8 mouse cellular contexts compared by ENCODE assay signal in the genomic region with DNA sequence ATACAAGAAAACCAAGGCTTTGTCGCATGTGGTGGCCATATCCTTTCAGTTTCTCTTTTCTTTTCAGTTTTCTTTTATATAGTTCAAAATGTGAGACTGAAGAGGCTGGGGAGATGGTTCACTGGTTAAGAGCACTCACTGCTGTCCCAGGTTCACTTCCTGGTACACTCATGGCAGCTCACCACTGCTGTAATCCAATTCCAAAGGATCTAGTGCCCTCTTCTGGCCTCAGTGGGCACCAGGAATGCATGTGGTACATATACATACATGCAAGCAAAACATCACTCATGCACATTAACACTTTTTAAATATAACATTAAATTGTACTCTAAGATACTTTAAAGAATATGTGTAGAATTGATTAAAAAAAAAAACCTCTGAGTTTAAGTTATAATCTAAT.
DNase-seq lines count a peak whose midpoint lies in the region; ATAC-seq and TF ChIP-seq lines count a peak whose summit lies in the region.

No protein-coding gene starts in this region.

- no peak overlapping the region for H3K27ac ChIP-seq in kidney, postnatal 0 days

- H3K9ac ChIP-seq in kidney, postnatal 0 days (ENCODE audit: low read depth, low read length), result no peak overlapping the region

- WGBS in kidney, postnatal 0 days, result 94% methylated on average over 1 of the region's 1 CpGs

- H3K4me1 ChIP-seq in kidney, postnatal 0 days (replicated peaks; ENCODE audit: insufficient read depth, low read length), result no peaks in the 10 kb centered on the region

- peak; percentile 73 for TF ChIP-seq CTCF in kidney, postnatal 0 days (IDR thresholded peaks at IDR 0.05; ENCODE audit: low read depth)

- no peaks in the 10 kb centered on the region for H3K36me3 ChIP-seq in kidney, postnatal 0 days (ENCODE audit: insufficient read depth, low read length)

- H3K4me2 ChIP-seq in kidney, postnatal 0 days (ENCODE audit: low read length), result no peak overlapping the region

- no peak overlapping the region for H3K4me3 ChIP-seq in kidney, postnatal 0 days (replicated peaks; ENCODE audit: low read depth, low read length)

- H3K9me3 ChIP-seq in kidney, postnatal 0 days (replicated peaks; ENCODE audit: low read length), result no peaks in the 10 kb centered on the region

- no peaks in the 10 kb centered on the region for H3K27me3 ChIP-seq in kidney, postnatal 0 days (ENCODE audit: insufficient read depth, low read length)

- DNase-seq in heart, adult 8-10 months (ENCODE audit: low spot score), result peak; percentile 29
- DNase-seq in heart, adult 9 months (ENCODE audit: low spot score in 2 of 2), result no peak
- DNase-seq in urinary bladder, postnatal 36 days (ENCODE audit: low spot score in 2 of 2), result peak; percentile 2 to 22
- DNase-seq in urinary bladder, postnatal 4 days (ENCODE audit: low spot score in 2 of 2), result no peak
- DNase-seq in kidney, postnatal 0 days (ENCODE audit: low spot score), result peak; percentile 35
- no peak for DNase-seq in left cerebral cortex, adult 18-20 months (ENCODE audit: low spot score in 2 of 2)

- ATAC-seq in common myeloid progenitor, adult 5-6 weeks (replicated peaks; ENCODE audit: low read depth, poor library complexity, severe bottlenecking), result peak; percentile 99
- ATAC-seq in kidney, postnatal 0 days (replicated peaks; ENCODE audit: low FRiP score, low read depth), result no peak
- peak; percentile 83 for ATAC-seq in monocyte, adult 5-6 weeks (replicated peaks; ENCODE audit: insufficient number of reproducible peaks, low FRiP score, low TSS enrichment, poor library complexity, severe bottlenecking)

Comparison
In these comparisons a context has a peak if more than half of its experiments do, and no peak if none do; other contexts are left out.
1. DNase-seq: peak in heart, adult 8-10 months (single experiment), urinary bladder, postnatal 36 days (2 of 2) and kidney, postnatal 0 days (single experiment); none in heart, adult 9 months (0 of 2), urinary bladder, postnatal 4 days (0 of 2) and left cerebral cortex, adult 18-20 months (0 of 2).